Mouse (Mus musculus): ENCODE measurements around the gene Hspg2. TPM values are rescaled to one million over a fixed set of nuclear protein-coding genes. Genes with fewer than 3 reads are reported as not detected.
A peak's percentile ranks its signal among the peaks of the same experiment; 100 is the strongest.

Hspg2 gene
- polyA plus RNA-seq, 1 experiment from 2014 or later = 2.7 TPM

- H3K9ac ChIP-seq (replicated peaks; ENCODE audit: low read depth, low read length) = no peak overlapping the region
- H3K4me1 ChIP-seq (ENCODE audit: control insufficient read depth, insufficient read depth, low read length) = no peaks in the 10 kb centered on the region
- no peaks in the 10 kb centered on the region for H3K36me3 ChIP-seq (ENCODE audit: control insufficient read depth, insufficient read depth, low read length)
- no peak overlapping the region for H3K4me3 ChIP-seq (ENCODE audit: low read depth, low read length)
- WGBS = 93% methylated on average over 10 of the region's 10 CpGs
- no peaks in the 10 kb centered on the region for H3K27me3 ChIP-seq (ENCODE audit: control insufficient read depth, insufficient read depth, low read length)
- H3K4me2 ChIP-seq (ENCODE audit: low read depth, low read length) = no peak overlapping the region
- H3K9me3 ChIP-seq (ENCODE audit: control insufficient read depth, low read length) = no peaks in the 10 kb centered on the region
- no peak for ATAC-seq (ENCODE audit: low read depth)
- H3K27ac ChIP-seq (ENCODE audit: low read depth, low read length) = no peak overlapping the region
Measured at GRCm38 (mm10) chr4:137502183-137502582, 33.6 kb downstream of the Hspg2 start.

GRCm38 (mm10) chr4:137502801-137503200, 34.2 kb downstream of the Hspg2 start:
- no peak for ATAC-seq (ENCODE audit: low read depth)
- no peak overlapping the region for H3K27ac ChIP-seq (ENCODE audit: low read depth, low read length)
- H3K36me3 ChIP-seq (ENCODE audit: control insufficient read depth, insufficient read depth, low read length) = no peaks in the 10 kb centered on the region
- H3K4me1 ChIP-seq (ENCODE audit: control insufficient read depth, insufficient read depth, low read length) = no peaks in the 10 kb centered on the region
- H3K9ac ChIP-seq (replicated peaks; ENCODE audit: low read depth, low read length) = no peak overlapping the region
- H3K27me3 ChIP-seq (ENCODE audit: control insufficient read depth, insufficient read depth, low read length) = no peaks in the 10 kb centered on the region
- no peak overlapping the region for H3K4me2 ChIP-seq (ENCODE audit: low read depth, low read length)
- 84% methylated on average over 7 of the region's 7 CpGs for WGBS
- no peaks in the 10 kb centered on the region for H3K9me3 ChIP-seq (ENCODE audit: control insufficient read depth, low read length)
- H3K4me3 ChIP-seq (ENCODE audit: low read depth, low read length) = no peak overlapping the region

GRCm38 (mm10) chr4:137503509-137503971, 35.0 kb downstream of the Hspg2 start:
- no peak overlapping the region for H3K4me3 ChIP-seq (ENCODE audit: low read depth, low read length)
- ATAC-seq (ENCODE audit: low read depth) = peak; percentile 31; the same call in 1 of the 2 replicates
- no peak overlapping the region for H3K4me2 ChIP-seq (ENCODE audit: low read depth, low read length)
- no peaks in the 10 kb centered on the region for H3K9me3 ChIP-seq (ENCODE audit: control insufficient read depth, low read length)
- no peaks in the 10 kb centered on the region for H3K36me3 ChIP-seq (ENCODE audit: control insufficient read depth, insufficient read depth, low read length)
- H3K9ac ChIP-seq (replicated peaks; ENCODE audit: low read depth, low read length) = no peak overlapping the region
- WGBS = 72% methylated on average over 6 of the region's 6 CpGs
- no peaks in the 10 kb centered on the region for H3K4me1 ChIP-seq (ENCODE audit: control insufficient read depth, insufficient read depth, low read length)
- no peaks in the 10 kb centered on the region for H3K27me3 ChIP-seq (ENCODE audit: control insufficient read depth, insufficient read depth, low read length)
- H3K27ac ChIP-seq (ENCODE audit: low read depth, low read length) = no peak overlapping the region

- no peak for ATAC-seq (ENCODE audit: low read depth)
- H3K4me1 ChIP-seq (ENCODE audit: control insufficient read depth, insufficient read depth, low read length) = no peaks in the 10 kb centered on the region
- 95% methylated on average over 10 of the region's 10 CpGs for WGBS
Measured at GRCm38 (mm10) chr4:137506629-137507028, 38.1 kb downstream of the Hspg2 start.

GRCm38 (mm10) chr4:137509528-137509927, 41.0 kb downstream of the Hspg2 start:
- Histone ChIP-seq H3K9ac (replicated peaks; ENCODE audit: low read depth, low read length) (no peak overlapping the region), H3K27ac (ENCODE audit: low read depth, low read length) (no peak overlapping the region), H3K9me3 (ENCODE audit: control insufficient read depth, low read length) (no peaks in the 10 kb centered on the region), H3K27me3 (ENCODE audit: control insufficient read depth, insufficient read depth, low read length) (no peaks in the 10 kb centered on the region), H3K4me2 (ENCODE audit: low read depth, low read length) (no peak overlapping the region), H3K36me3 (ENCODE audit: control insufficient read depth, insufficient read depth, low read length) (no peaks in the 10 kb centered on the region), H3K4me1 (ENCODE audit: control insufficient read depth, insufficient read depth, low read length) (no peaks in the 10 kb centered on the region), H3K4me3 (ENCODE audit: low read depth, low read length) (no peak overlapping the region)
- 91% methylated on average over 8 of the region's 9 CpGs for WGBS
- ATAC-seq (ENCODE audit: low read depth) = no peak

More at GRCm38 (mm10) chr4:137506629-137507028, 38.1 kb downstream of the Hspg2 start:
- H3K27me3 ChIP-seq (ENCODE audit: control insufficient read depth, insufficient read depth, low read length) = no peaks in the 10 kb centered on the region
- H3K4me3 ChIP-seq (ENCODE audit: low read depth, low read length) = no peak overlapping the region
- no peaks in the 10 kb centered on the region for H3K9me3 ChIP-seq (ENCODE audit: control insufficient read depth, low read length)
- H3K9ac ChIP-seq (replicated peaks; ENCODE audit: low read depth, low read length) = no peak overlapping the region
- H3K36me3 ChIP-seq (ENCODE audit: control insufficient read depth, insufficient read depth, low read length) = no peaks in the 10 kb centered on the region
- H3K27ac ChIP-seq (ENCODE audit: low read depth, low read length) = no peak overlapping the region
- no peak overlapping the region for H3K4me2 ChIP-seq (ENCODE audit: low read depth, low read length)

- ATAC-seq (ENCODE audit: low read depth) = 0 out of 2 replicates have a peak, but pooled peaks have one; percentile 34
- Histone ChIP-seq H3K27ac (ENCODE audit: low read depth, low read length) (no peak overlapping the region), H3K36me3 (ENCODE audit: control insufficient read depth, insufficient read depth, low read length) (no peaks in the 10 kb centered on the region), H3K9me3 (ENCODE audit: control insufficient read depth, low read length) (no peaks in the 10 kb centered on the region), H3K4me3 (ENCODE audit: low read depth, low read length) (no peak overlapping the region), H3K9ac (replicated peaks; ENCODE audit: low read depth, low read length) (no peak overlapping the region), H3K4me1 (ENCODE audit: control insufficient read depth, insufficient read depth, low read length) (no peaks in the 10 kb centered on the region), H3K4me2 (ENCODE audit: low read depth, low read length) (no peak overlapping the region), H3K27me3 (ENCODE audit: control insufficient read depth, insufficient read depth, low read length) (no peaks in the 10 kb centered on the region)
- 63% methylated on average over 15 of the region's 15 CpGs for WGBS
Measured at GRCm38 (mm10) chr4:137510021-137510696, 41.6 kb downstream of the Hspg2 start.

GRCm38 (mm10) chr4:137512897-137513296, 44.3 kb downstream of the Hspg2 start:
- no peak overlapping the region for H3K4me2 ChIP-seq (ENCODE audit: low read depth, low read length)
- no peak overlapping the region for H3K4me3 ChIP-seq (ENCODE audit: low read depth, low read length)
- H3K36me3 ChIP-seq (ENCODE audit: control insufficient read depth, insufficient read depth, low read length) = no peaks in the 10 kb centered on the region
- no peaks in the 10 kb centered on the region for H3K27me3 ChIP-seq (ENCODE audit: control insufficient read depth, insufficient read depth, low read length)
- H3K27ac ChIP-seq (ENCODE audit: low read depth, low read length) = no peak overlapping the region
- H3K4me1 ChIP-seq (ENCODE audit: control insufficient read depth, insufficient read depth, low read length) = no peaks in the 10 kb centered on the region
- H3K9me3 ChIP-seq (ENCODE audit: control insufficient read depth, low read length) = no peaks in the 10 kb centered on the region
- no peak overlapping the region for H3K9ac ChIP-seq (replicated peaks; ENCODE audit: low read depth, low read length)
- WGBS = 87% methylated on average over 6 of the region's 6 CpGs
- no peak for ATAC-seq (ENCODE audit: low read depth)

GRCm38 (mm10) chr4:137517989-137518691, 49.6 kb downstream of the Hspg2 start:
- no peaks in the 10 kb centered on the region for H3K4me1 ChIP-seq (ENCODE audit: control insufficient read depth, insufficient read depth, low read length)
- 90% methylated on average over 36 of the region's 36 CpGs for WGBS

GRCm38 (mm10) chr4:137518746-137519145, 50.2 kb downstream of the Hspg2 start:
- 92% methylated on average over 14 of the region's 14 CpGs for WGBS
- H3K4me3 ChIP-seq (ENCODE audit: low read depth, low read length) = no peak overlapping the region
- ATAC-seq (ENCODE audit: low read depth) = no peak
- H3K27ac ChIP-seq (ENCODE audit: low read depth, low read length) = no peak overlapping the region
- H3K9me3 ChIP-seq (ENCODE audit: control insufficient read depth, low read length) = no peaks in the 10 kb centered on the region
- no peaks in the 10 kb centered on the region for H3K27me3 ChIP-seq (ENCODE audit: control insufficient read depth, insufficient read depth, low read length)
- no peaks in the 10 kb centered on the region for H3K4me1 ChIP-seq (ENCODE audit: control insufficient read depth, insufficient read depth, low read length)
- H3K36me3 ChIP-seq (ENCODE audit: control insufficient read depth, insufficient read depth, low read length) = no peaks in the 10 kb centered on the region
- H3K4me2 ChIP-seq (ENCODE audit: low read depth, low read length) = no peak overlapping the region
- H3K9ac ChIP-seq (replicated peaks; ENCODE audit: low read depth, low read length) = no peak overlapping the region

More at GRCm38 (mm10) chr4:137517989-137518691, 49.6 kb downstream of the Hspg2 start:
- no peaks in the 10 kb centered on the region for H3K27me3 ChIP-seq (ENCODE audit: control insufficient read depth, insufficient read depth, low read length)
- H3K36me3 ChIP-seq (ENCODE audit: control insufficient read depth, insufficient read depth, low read length) = no peaks in the 10 kb centered on the region
- no peaks in the 10 kb centered on the region for H3K9me3 ChIP-seq (ENCODE audit: control insufficient read depth, low read length)
- ATAC-seq (ENCODE audit: low read depth) = no peak
- H3K9ac ChIP-seq (replicated peaks; ENCODE audit: low read depth, low read length) = no peak overlapping the region
- no peak overlapping the region for H3K27ac ChIP-seq (ENCODE audit: low read depth, low read length)
- no peak overlapping the region for H3K4me2 ChIP-seq (ENCODE audit: low read depth, low read length)
- no peak overlapping the region for H3K4me3 ChIP-seq (ENCODE audit: low read depth, low read length)
